ENCODE assay signal across 8 mouse cellular contexts in the genomic region with DNA sequence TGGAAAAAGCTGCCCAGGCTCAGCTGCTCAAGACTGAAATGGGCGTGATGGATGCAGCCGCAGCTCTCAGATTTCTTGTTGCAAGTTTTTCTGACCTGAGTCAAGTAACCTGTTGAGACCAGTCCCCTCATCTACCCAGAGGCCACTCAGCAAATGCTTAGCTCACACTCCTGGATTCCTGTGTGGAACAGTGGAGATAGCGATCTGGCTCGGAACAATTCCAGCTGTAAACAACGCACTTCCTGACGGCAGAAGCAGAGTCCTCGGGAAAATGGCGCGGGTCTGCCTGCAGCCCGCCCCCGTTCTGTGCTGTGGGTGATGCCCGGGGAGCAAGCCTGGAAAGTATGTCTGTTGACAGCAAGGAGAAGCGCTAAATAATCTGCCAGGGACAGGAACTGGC.
DNase-seq lines count a peak whose midpoint lies in the region; ATAC-seq and TF ChIP-seq lines count a peak whose summit lies in the region.

No protein-coding gene starts in this region.

- H3K27ac ChIP-seq in ES-Bruce4 (ENCODE audit: insufficient read depth, low read length), result peak overlapping the region; percentile 47
- peak overlapping the region; percentile 50; the same call in 1 of the 2 replicates for H3K27ac ChIP-seq in heart, embryonic 11.5 days (ENCODE audit: low read depth, low read length)
- H3K27ac ChIP-seq in kidney, embryonic 14.5 days (ENCODE audit: low read depth, low read length), result peak overlapping the region; percentile 71; the same call in 1 of the 2 replicates

- 0 out of 2 replicates have a peak, but pooled peaks have one; percentile 29 for TF ChIP-seq EP300 in ES-Bruce4 (IDR thresholded peaks at IDR 0.05; ENCODE audit: insufficient read depth, low read depth, low read length)

- 13% methylated on average over 13 of the region's 13 CpGs for WGBS in heart, embryonic 11.5 days (ENCODE audit: insufficient replicate concordance)
- WGBS in kidney, embryonic 14.5 days, result 13% methylated on average over 13 of the region's 13 CpGs

- H3K9me3 ChIP-seq in ES-Bruce4 (replicated peaks; ENCODE audit: control insufficient read depth, insufficient read depth, low read length, poor library complexity, severe bottlenecking), result no peaks in the 10 kb centered on the region
- no peaks in the 10 kb centered on the region for H3K9me3 ChIP-seq in heart, embryonic 11.5 days (replicated peaks; ENCODE audit: control insufficient read depth, low read length)
- H3K9me3 ChIP-seq in kidney, embryonic 14.5 days (ENCODE audit: control insufficient read depth, low read length), result no peaks in the 10 kb centered on the region

- no peak for TF ChIP-seq POLR2A in ES-Bruce4 (IDR thresholded peaks at IDR 0.05; ENCODE audit: insufficient read depth, low read length)

- no peaks in the 10 kb centered on the region for H3K27me3 ChIP-seq in ES-Bruce4 (ENCODE audit: control insufficient read depth, insufficient read depth, low read length, poor library complexity, severe bottlenecking)
- H3K27me3 ChIP-seq in heart, embryonic 11.5 days (ENCODE audit: control insufficient read depth, insufficient read depth, low read length), result no peaks in the 10 kb centered on the region
- no peaks in the 10 kb centered on the region for H3K27me3 ChIP-seq in kidney, embryonic 14.5 days (ENCODE audit: control insufficient read depth, insufficient read depth, low read length)

- peak; percentile 35 for DNase-seq in embryo, embryonic 9.5 days (ENCODE audit: extremely low spot score)
- DNase-seq in lung, postnatal 14 days, result peak; percentile 84
- peak; percentile 72 for DNase-seq in testis, postnatal 10 days (ENCODE audit: low spot score)
- no peak for DNase-seq in layer of hippocampus, adult 11-12 months (ENCODE audit: low spot score)

- peaks cover 5% of the 10 kb centered on the region for H3K4me1 ChIP-seq in ES-Bruce4 (ENCODE audit: control insufficient read depth, insufficient read depth, low read length)
- H3K4me1 ChIP-seq in heart, embryonic 11.5 days (ENCODE audit: control insufficient read depth, insufficient read depth, low read length), result peaks cover 9% of the 10 kb centered on the region
- peaks cover 20% of the 10 kb centered on the region for H3K4me1 ChIP-seq in kidney, embryonic 14.5 days (ENCODE audit: control insufficient read depth, insufficient read depth, low read length)

- no peaks in the 10 kb centered on the region for H3K36me3 ChIP-seq in ES-Bruce4 (ENCODE audit: control insufficient read depth, insufficient read depth, low read length, poor library complexity, severe bottlenecking)
- H3K36me3 ChIP-seq in heart, embryonic 11.5 days (ENCODE audit: control insufficient read depth, insufficient read depth, low read length), result no peaks in the 10 kb centered on the region
- no peaks in the 10 kb centered on the region for H3K36me3 ChIP-seq in kidney, embryonic 14.5 days (ENCODE audit: control insufficient read depth, insufficient read depth, low read length)

- 0 out of 2 replicates have a peak, but pooled peaks have one; percentile 17 for ATAC-seq in heart, embryonic 11.5 days (replicated peaks; ENCODE audit: insufficient number of reproducible peaks, low FRiP score, low TSS enrichment)
- peak; percentile 25; the same call in 1 of the 2 replicates for ATAC-seq in kidney, embryonic 14.5 days (ENCODE audit: low FRiP score, low TSS enrichment)
- ATAC-seq in CD4-positive, CD25-positive, alpha-beta regulatory T cell, adult 4 months, result no peak

- H3K9ac ChIP-seq in ES-Bruce4 (ENCODE audit: low read depth, poor library complexity, severe bottlenecking), result peak overlapping the region; percentile 30
- H3K9ac ChIP-seq in heart, embryonic 11.5 days (ENCODE audit: low read depth, low read length), result peak overlapping the region; percentile 52
- peak overlapping the region; percentile 50; the same call in 1 of the 2 replicates for H3K9ac ChIP-seq in kidney, embryonic 14.5 days (ENCODE audit: low read depth, low read length)

- H3K4me3 ChIP-seq in ES-Bruce4 (ENCODE audit: low read depth, low read length), result peak overlapping the region; percentile 34
- peak overlapping the region; percentile 29 for H3K4me3 ChIP-seq in heart, embryonic 11.5 days (ENCODE audit: low read depth, low read length)
- H3K4me3 ChIP-seq in kidney, embryonic 14.5 days (ENCODE audit: low read length), result peak overlapping the region; percentile 22

- peak overlapping the region; percentile 58 for H3K4me2 ChIP-seq in heart, embryonic 11.5 days
- peak overlapping the region; percentile 45 for H3K4me2 ChIP-seq in kidney, embryonic 14.5 days (replicated peaks; ENCODE audit: low read depth, low read length)

- no peak for TF ChIP-seq CTCF in ES-Bruce4 (IDR thresholded peaks at IDR 0.05; ENCODE audit: low read depth, low read length)
